ENCODE assay signal across 9 mouse cellular contexts in genomic region chr11:96830539-96831216, GRCm38 (mm10). TPM values are rescaled to one million over a fixed set of nuclear protein-coding genes. Genes with fewer than 3 reads are reported as not detected.
DNase-seq lines count a peak whose midpoint lies in the region; ATAC-seq and TF ChIP-seq lines count a peak whose summit lies in the region.
"Had no signal": no experiment of that assay in that cellular context is flagged by ENCODE, and none has a peak within 500 bp of the region (broad histone marks: within the 10 kb centered on the region; RNA-seq: fewer than 3 reads in every experiment).

No protein-coding gene starts in this region.

- peaks cover 20% of the 10 kb centered on the region for H3K4me1 ChIP-seq in liver, adult 2 months (ENCODE audit: control insufficient read depth, insufficient read depth, low read length)
- peaks cover 37% of the 10 kb centered on the region for H3K4me1 ChIP-seq in embryonic facial prominence, embryonic 12.5 days
- peaks cover 30% of the 10 kb centered on the region for H3K4me1 ChIP-seq in intestine, embryonic 15.5 days (replicated peaks)
- H3K4me1 ChIP-seq in neural tube, embryonic 13.5 days (replicated peaks), result peaks cover 39% of the 10 kb centered on the region

- peak overlapping the region; percentile 51 for H3K4me2 ChIP-seq in embryonic facial prominence, embryonic 12.5 days (replicated peaks)
- peak overlapping the region; percentile 63 for H3K4me2 ChIP-seq in intestine, embryonic 15.5 days (replicated peaks)
- peak overlapping the region; percentile 61 for H3K4me2 ChIP-seq in neural tube, embryonic 13.5 days

- no peak for ATAC-seq in embryonic facial prominence, embryonic 12.5 days (ENCODE audit: insufficient number of reproducible peaks, insufficient read depth, low FRiP score, low TSS enrichment)
- ATAC-seq in intestine, embryonic 15.5 days, result no peak
- no peak for ATAC-seq in neural tube, embryonic 13.5 days (ENCODE audit: low read depth)
- ATAC-seq in activated CD4-positive, CD25-positive, alpha-beta regulatory T cell, adult 4 months, result no peak

- 8% methylated on average over 13 of the region's 13 CpGs for WGBS in liver, adult 2 months
- WGBS in embryonic facial prominence, embryonic 12.5 days, result 25% methylated on average over 13 of the region's 13 CpGs
- WGBS in intestine, embryonic 15.5 days, result 17% methylated on average over 13 of the region's 13 CpGs
- 22% methylated on average over 13 of the region's 13 CpGs for WGBS in neural tube, embryonic 13.5 days

- peak overlapping the region; percentile 92 for H3K27ac ChIP-seq in liver, adult 2 months (replicated peaks; ENCODE audit: insufficient read depth, low read depth, low read length)
- peak overlapping the region; percentile 88 for H3K27ac ChIP-seq in embryonic facial prominence, embryonic 12.5 days
- H3K27ac ChIP-seq in intestine, embryonic 15.5 days, result peak overlapping the region; percentile 92
- peak overlapping the region; percentile 93 for H3K27ac ChIP-seq in neural tube, embryonic 13.5 days (replicated peaks)

- no peak for TF ChIP-seq POLR2A in liver, adult 2 months (IDR thresholded peaks at IDR 0.05; ENCODE audit: extremely low read depth, insufficient read depth, low read length)

- H3K27me3 ChIP-seq in liver, adult 2 months (ENCODE audit: control insufficient read depth, insufficient read depth, low read length), result no peaks in the 10 kb centered on the region
- H3K27me3 ChIP-seq in embryonic facial prominence, embryonic 12.5 days, result no peaks in the 10 kb centered on the region
- no peaks in the 10 kb centered on the region for H3K27me3 ChIP-seq in intestine, embryonic 15.5 days (replicated peaks)
- H3K27me3 ChIP-seq in neural tube, embryonic 13.5 days, result no peaks in the 10 kb centered on the region

- peaks cover 3% of the 10 kb centered on the region; the same call in 1 of the 2 replicates for H3K36me3 ChIP-seq in liver, adult 2 months (ENCODE audit: control insufficient read depth, insufficient read depth, low read length)
- peaks cover 17% of the 10 kb centered on the region for H3K36me3 ChIP-seq in embryonic facial prominence, embryonic 12.5 days
- H3K36me3 ChIP-seq in intestine, embryonic 15.5 days, result peaks cover 8% of the 10 kb centered on the region; the same call in 1 of the 2 replicates
- H3K36me3 ChIP-seq in neural tube, embryonic 13.5 days, result peaks cover 18% of the 10 kb centered on the region

- H3K79me2 ChIP-seq in liver, adult 2 months (ENCODE audit: control insufficient read depth, insufficient read depth, low read length), result peaks cover 18% of the 10 kb centered on the region; the same call in 1 of the 2 replicates

- peak overlapping the region; percentile 73 for H3K9ac ChIP-seq in liver, adult 2 months (ENCODE audit: low read depth, low read length)
- peak overlapping the region; percentile 50 for H3K9ac ChIP-seq in embryonic facial prominence, embryonic 12.5 days
- H3K9ac ChIP-seq in intestine, embryonic 15.5 days, result peak overlapping the region; percentile 73
- H3K9ac ChIP-seq in neural tube, embryonic 13.5 days, result peak overlapping the region; percentile 75

- no peak for TF ChIP-seq CTCF in liver, adult 2 months (IDR thresholded peaks at IDR 0.05; ENCODE audit: low read depth, low read length)

- H3K4me3 ChIP-seq in liver, adult 2 months (ENCODE audit: insufficient read depth, low read depth, low read length), result peak overlapping the region; percentile 68
- peak overlapping the region; percentile 88 for H3K4me3 ChIP-seq in embryonic facial prominence, embryonic 12.5 days
- H3K4me3 ChIP-seq in intestine, embryonic 15.5 days (replicated peaks), result peak overlapping the region; percentile 81
- H3K4me3 ChIP-seq in neural tube, embryonic 13.5 days, result peak overlapping the region; percentile 90

- DNase-seq in liver, adult 2 months (ENCODE audit: extremely low read depth, low read depth, low spot score), result peak; percentile 71
- no peak for DNase-seq in liver
- DNase-seq in urinary bladder, postnatal 36 days (ENCODE audit: low spot score in 2 of 2), result no peak
- no peak for DNase-seq in cerebellum, adult 9-11 months

- no peaks in the 10 kb centered on the region for H3K9me3 ChIP-seq in embryonic facial prominence, embryonic 12.5 days
- no peaks in the 10 kb centered on the region for H3K9me3 ChIP-seq in intestine, embryonic 15.5 days
- no peaks in the 10 kb centered on the region for H3K9me3 ChIP-seq in neural tube, embryonic 13.5 days

RNA-seq across cellular contexts. Expression of gene Nfe2l1, which starts 0.9 kb away (rescaled TPM):
- total RNA-seq in liver, adult 2 months (2014; rRNA removed), result 41.3 and 45.0 TPM in 2 replicates
- polyA plus RNA-seq in liver, adult 2 months (2012; rRNA removed), result 106 and 107 TPM in 2 replicates
- 72.6 and 75.8 TPM in 2 replicates for polyA plus RNA-seq in embryonic facial prominence, embryonic 12.5 days (2016; fragmentation: Nextera tagmentation; extraction: Ambion mirVana)
- 50.4 and 52.6 TPM in 2 replicates for polyA plus RNA-seq in intestine, embryonic 15.5 days (2015; fragmentation: Nextera tagmentation; extraction: Ambion mirVana)
- 66.2 and 66.5 TPM in 2 replicates for polyA plus RNA-seq in neural tube, embryonic 13.5 days (2015; fragmentation: Nextera tagmentation; extraction: Ambion mirVana)
- 10 to 100 TPM; 19.7 to 22.1 TPM for polyA plus RNA-seq in activated CD4-positive, CD25-positive, alpha-beta regulatory T cell, adult 4 months (2017; shearing (Covaris generic))

RNA-seq across cellular contexts. Expression of gene Copz2, which starts 19.0 kb away (rescaled TPM):
- total RNA-seq in liver, adult 2 months (2014; rRNA removed), result 17.2 and 20.7 TPM in 2 replicates
- polyA plus RNA-seq in liver, adult 2 months (2012; rRNA removed), result 43.5 and 48.2 TPM in 2 replicates
- polyA plus RNA-seq in embryonic facial prominence, embryonic 12.5 days (2016; fragmentation: Nextera tagmentation; extraction: Ambion mirVana), result 88.9 and 94.3 TPM in 2 replicates
- 93.5 and 94.6 TPM in 2 replicates for polyA plus RNA-seq in intestine, embryonic 15.5 days (2015; fragmentation: Nextera tagmentation; extraction: Ambion mirVana)
- 36.6 and 43.2 TPM in 2 replicates for polyA plus RNA-seq in neural tube, embryonic 13.5 days (2015; fragmentation: Nextera tagmentation; extraction: Ambion mirVana)
- polyA plus RNA-seq in activated CD4-positive, CD25-positive, alpha-beta regulatory T cell, adult 4 months (2017; shearing (Covaris generic)), result not detected
- polyA plus RNA-seq: inflammation-experienced regulatory T-cells, adult 6 months had no signal

RNA-seq across cellular contexts. Expression of gene Cbx1, which starts 41.8 kb away (rescaled TPM):
- 16.0 and 16.8 TPM in 2 replicates for total RNA-seq in liver, adult 2 months (2014; rRNA removed)
- polyA plus RNA-seq in liver, adult 2 months (2012; rRNA removed), result 9.2 and 9.7 TPM in 2 replicates
- polyA plus RNA-seq in embryonic facial prominence, embryonic 12.5 days (2016; fragmentation: Nextera tagmentation; extraction: Ambion mirVana), result 160 and 169 TPM in 2 replicates
- polyA plus RNA-seq in intestine, embryonic 15.5 days (2015; fragmentation: Nextera tagmentation; extraction: Ambion mirVana), result 92.8 and 101 TPM in 2 replicates
- 91.6 and 95.1 TPM in 2 replicates for polyA plus RNA-seq in neural tube, embryonic 13.5 days (2015; fragmentation: Nextera tagmentation; extraction: Ambion mirVana)
- 10 to 100 TPM; 56.8 to 60.2 TPM for polyA plus RNA-seq in activated CD4-positive, CD25-positive, alpha-beta regulatory T cell, adult 4 months (2017; shearing (Covaris generic))

RNA-seq across cellular contexts. Expression of gene Snx11, which starts 53.3 kb away (rescaled TPM):
- 6.3 and 7.5 TPM in 2 replicates for total RNA-seq in liver, adult 2 months (2014; rRNA removed)
- 7.8 and 8.1 TPM in 2 replicates for polyA plus RNA-seq in liver, adult 2 months (2012; rRNA removed)
- 27.6 and 28.5 TPM in 2 replicates for polyA plus RNA-seq in embryonic facial prominence, embryonic 12.5 days (2016; fragmentation: Nextera tagmentation; extraction: Ambion mirVana)
- polyA plus RNA-seq in intestine, embryonic 15.5 days (2015; fragmentation: Nextera tagmentation; extraction: Ambion mirVana), result 14.4 and 14.6 TPM in 2 replicates
- 78.0 and 84.2 TPM in 2 replicates for polyA plus RNA-seq in neural tube, embryonic 13.5 days (2015; fragmentation: Nextera tagmentation; extraction: Ambion mirVana)
- 10 to 100 TPM; 15.4 to 21.8 TPM for polyA plus RNA-seq in activated CD4-positive, CD25-positive, alpha-beta regulatory T cell, adult 4 months (2017; shearing (Covaris generic))

Comparison
In these comparisons a context has a peak if more than half of its experiments do, and no peak if none do; other contexts are left out.
1. RNA of gene Copz2, which starts 19.0 kb away (polyA plus RNA-seq): 88.9 to 94.3 TPM in embryonic facial prominence, embryonic 12.5 days, 93.5 to 94.6 TPM in intestine, embryonic 15.5 days, 43.5 to 48.2 TPM in liver, adult 2 months and 36.6 to 43.2 TPM in neural tube, embryonic 13.5 days; not detected in activated CD4-positive, CD25-positive, alpha-beta regulatory T cell, adult 4 months; every median in the first group is over 10 times any median in the second.
2. Peak in every context shown above with its lines, with median percentiles within 50 percentile points of each other: H3K27ac ChIP-seq, H3K4me3 ChIP-seq, H3K9ac ChIP-seq and H3K4me2 ChIP-seq.